Mouse (Mus musculus): ENCODE results near the gene Gm45716.

Gene Gm45716

DNA sequence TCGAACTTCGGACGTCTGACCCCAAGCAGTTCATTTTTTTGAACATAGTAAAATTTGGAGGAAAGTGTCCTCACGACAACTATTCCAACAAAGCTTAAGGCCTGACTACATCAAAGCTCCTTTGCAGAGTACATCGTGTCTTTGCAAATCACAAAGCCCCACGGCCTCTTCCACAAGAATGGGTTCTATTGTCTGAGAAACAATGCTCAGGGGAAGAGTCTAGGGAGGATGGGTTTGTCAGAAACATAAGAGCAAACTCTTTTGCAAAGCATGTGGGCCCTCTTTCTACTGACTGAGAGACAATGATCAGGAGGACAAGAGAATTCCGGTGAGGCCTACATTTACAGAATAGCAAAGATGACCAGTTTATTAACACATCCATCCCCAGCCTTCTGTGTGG is 26.8 kb downstream of the Gm45716 start:
- DNase-seq = no peak

DNA sequence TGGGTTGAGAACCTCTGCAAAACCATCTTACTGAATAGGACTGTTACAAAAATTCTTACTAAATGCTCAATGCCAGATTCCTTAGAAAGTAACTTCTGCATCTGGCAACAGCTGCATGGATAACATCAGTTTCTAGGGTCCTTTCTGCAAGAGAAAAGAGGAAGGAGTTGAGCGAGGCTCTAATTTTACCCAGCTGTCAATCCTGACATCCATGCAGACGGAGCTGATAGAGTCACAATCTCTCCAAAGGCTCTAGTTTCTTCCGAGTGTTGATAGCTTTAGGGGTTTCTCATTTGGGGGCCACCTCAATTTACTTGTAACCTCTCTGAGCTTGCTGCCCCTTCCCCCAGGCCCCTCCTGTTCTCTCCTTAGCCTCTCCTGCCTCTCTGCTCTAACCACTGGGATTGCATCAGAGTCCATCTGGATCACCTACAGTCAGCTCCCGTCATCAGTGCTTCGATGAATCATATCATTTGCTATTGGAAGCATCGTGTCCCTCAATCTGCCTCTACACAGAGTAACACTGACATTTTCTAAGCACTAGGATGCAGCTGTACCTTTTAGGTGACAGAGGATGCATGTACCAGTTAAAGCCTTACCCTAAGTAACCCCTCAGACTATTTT is 32.7 kb downstream of the Gm45716 start:
- no peak for DNase-seq

DNA sequence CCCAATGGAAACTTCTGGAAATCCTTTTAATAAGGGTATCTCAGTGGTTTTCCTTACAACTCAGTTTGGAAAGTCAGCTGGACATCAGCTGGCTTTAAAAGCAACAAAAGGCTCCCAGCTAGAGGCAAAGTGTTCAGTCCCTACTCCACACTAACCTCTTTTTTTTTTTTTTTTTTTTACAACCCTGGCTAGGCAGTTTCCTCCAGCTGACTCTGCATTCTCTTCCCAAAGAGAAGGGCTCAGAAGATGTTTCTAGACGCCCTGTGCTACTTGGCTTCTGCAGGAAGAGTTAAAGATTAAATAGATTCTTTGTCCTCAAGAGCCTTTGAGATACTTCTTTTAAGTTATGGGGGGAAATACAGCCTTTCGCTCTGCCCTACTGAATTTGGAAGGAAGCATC is 33.3 kb downstream of the Gm45716 start:
- DNase-seq = no peak

DNA sequence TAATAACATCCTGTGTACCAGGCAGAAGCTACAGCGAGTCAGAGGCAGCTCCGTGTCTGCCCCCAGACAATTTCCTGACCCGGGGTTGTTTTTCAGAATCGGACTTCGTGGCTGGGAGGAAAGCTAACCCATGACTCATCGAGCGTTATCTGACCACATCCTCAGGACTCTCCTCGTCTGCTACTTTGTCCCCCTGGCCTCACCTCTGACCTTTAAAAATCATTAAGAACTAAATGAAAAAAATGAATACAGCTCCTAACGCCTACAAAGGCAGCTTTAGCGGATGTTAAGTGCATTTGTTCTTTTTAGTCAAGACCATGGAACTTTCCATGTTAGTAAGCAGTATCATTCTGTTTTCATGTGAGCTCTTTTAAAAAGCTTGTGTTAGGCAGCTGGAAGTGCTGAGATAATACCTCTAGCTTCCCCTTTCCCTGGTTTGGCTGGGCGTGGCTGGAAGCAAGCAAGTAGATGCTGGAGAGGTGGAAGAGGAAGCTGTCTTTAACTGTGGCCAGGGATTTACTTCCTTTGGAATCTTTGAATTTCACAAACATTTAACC is 37.5 kb downstream of the Gm45716 start:
- peak; percentile 47 to 48 for DNase-seq

DNA sequence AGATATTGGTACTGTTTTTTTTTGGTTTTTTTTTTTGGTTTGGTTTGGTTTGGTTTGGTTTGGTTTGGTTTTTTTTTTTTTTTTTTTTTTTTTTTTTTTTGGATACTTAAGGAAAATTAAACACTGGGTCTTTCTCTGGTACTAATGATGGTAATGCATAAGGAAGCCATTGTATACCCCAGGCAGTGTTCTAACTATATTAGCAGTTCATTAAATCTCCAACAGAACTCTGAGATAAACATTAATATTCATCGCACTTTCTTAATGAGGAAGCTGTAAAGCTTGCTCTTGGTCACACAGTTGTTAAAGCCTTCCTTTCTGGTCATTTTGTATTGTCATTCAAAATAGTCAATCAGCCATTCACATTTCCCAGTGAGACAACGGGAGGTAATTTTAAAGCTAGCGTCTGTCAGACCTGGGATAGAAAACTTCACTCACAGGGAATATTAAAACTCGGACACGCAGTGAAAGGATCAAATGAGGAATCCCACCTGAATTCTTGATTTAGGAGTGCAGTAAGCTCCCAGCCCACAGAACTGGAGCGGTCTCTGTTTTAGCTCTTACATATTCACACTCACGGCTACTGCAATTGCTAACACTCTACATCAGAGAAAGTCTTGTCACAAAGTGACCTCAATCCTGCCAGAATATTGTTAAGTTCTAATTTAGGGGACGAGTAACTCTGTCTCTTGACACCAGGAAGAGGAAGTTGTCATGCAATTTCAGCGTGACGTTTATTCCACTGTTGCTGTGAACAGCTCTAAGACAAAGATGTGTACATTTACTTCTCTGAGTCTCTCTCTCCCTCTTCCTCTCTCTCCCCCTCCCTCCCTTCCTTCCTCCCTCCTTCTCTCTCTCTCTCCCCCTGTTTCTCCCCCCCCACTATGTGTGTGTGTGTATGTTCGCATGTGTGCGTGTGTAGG is 39.8 kb downstream of the Gm45716 start:
- DNase-seq = no peak

DNA sequence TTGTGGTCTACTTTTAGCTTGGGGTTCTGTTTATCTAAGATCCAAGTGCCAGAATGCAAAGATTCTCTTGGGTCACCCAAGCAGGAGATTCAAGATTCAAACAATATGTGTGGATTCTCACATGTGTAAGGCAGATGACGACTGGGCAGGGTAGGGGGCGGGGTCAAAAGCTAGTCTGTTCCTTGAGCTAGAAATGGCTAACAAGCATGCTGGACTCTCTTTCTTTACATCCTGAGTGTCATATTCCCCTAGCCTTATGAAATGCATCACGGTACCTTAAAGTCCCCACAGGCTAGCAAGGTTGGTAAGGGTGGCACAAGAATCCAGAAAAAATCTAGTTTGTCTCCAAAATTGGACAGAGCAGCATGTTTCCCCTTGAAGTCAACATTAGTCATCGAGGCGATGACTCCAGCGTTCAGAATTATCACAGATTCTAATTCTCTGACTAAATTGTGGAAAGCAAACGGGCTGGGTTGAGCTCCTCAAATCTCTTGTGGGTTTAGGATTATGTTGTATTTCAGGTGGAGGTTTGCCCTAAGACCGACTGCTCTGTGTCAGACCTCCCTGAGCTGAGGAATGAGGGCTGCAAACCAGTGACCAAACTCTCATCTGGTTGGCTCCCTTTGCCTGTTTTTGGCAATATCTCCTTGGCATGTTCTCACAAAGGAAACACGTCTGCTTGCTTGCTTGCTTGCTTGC is 40.9 kb downstream of the Gm45716 start:
- DNase-seq = no peak

DNA sequence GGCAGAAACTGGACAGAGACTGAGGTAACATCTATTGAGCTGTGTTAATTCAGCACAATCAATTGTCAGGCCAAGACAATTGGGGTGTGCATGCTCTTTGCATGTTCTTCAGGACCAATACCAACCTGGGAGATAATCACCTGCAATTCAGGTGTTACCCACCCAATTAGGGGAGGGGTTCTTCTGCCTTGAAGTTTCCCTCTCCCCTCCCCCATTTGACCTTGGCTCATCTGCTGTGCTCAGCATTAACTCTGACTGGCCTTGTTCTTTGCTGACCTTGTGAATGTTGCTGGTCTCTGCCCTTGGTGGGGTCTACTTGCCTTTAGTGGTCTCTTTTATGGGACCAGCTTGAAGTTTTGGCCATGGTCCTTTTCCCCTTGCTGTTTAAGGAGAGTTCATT is 42.3 kb downstream of the Gm45716 start:
- no peak for DNase-seq

DNA sequence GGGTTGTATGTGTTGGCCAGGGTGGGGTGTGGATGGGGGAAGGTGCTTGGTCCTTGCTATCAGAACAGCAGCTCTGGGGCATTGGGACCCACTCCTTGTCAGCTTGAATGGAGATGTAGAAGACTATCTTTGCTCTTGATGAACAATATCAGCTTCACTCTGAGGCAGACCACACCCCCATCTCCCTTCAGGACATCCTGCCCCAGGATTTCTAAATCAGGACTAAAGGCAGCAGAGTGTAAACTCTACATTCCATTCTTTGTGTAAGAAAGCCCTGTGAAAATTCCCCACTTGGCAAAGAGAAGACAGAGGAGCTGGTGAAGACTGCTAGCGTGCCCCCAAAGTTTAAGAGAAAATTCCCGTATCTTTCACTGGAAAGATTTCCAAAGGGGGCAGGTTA is 43.2 kb downstream of the Gm45716 start:
- DNase-seq = peak in 1 of 2 experiments; percentile 38

DNA sequence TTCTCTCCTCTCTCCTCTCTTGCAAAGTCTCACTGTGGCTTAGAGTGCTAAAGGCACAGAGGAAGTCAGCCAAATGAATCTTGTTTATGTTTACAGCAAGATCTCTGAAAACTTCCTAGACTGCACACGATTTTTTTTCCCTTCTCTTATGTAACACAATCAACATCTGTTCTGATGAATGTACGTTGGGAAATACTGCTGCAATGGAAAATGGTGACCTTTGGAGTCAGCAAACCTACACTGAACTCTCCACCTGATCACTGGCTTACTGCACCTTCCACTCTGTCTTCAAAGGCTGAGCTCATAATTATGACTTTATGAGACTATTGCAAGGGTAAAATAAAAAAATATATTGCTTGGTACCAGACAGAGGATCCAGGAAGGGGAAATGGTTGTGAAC is 44.1 kb downstream of the Gm45716 start:
- DNase-seq = no peak

DNA sequence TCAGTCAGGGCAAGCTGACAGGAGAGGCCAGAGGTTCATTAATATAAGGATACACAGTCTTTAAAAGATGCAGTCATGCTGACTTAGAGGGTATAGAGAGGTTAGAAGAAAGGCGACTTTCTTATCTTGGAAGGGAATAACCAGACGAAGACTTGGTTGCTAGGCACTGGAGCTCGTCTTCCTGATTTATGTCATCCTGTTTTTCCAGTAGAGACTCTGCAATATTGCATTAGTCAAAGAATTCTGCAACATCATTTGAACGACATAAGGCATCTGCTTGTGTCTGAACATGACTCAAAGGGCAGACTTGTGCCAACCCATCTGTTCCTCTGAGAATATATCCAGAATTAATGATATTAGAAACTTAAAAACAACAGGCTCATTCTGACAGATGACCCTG is 45.2 kb downstream of the Gm45716 start:
- DNase-seq = no peak

DNA sequence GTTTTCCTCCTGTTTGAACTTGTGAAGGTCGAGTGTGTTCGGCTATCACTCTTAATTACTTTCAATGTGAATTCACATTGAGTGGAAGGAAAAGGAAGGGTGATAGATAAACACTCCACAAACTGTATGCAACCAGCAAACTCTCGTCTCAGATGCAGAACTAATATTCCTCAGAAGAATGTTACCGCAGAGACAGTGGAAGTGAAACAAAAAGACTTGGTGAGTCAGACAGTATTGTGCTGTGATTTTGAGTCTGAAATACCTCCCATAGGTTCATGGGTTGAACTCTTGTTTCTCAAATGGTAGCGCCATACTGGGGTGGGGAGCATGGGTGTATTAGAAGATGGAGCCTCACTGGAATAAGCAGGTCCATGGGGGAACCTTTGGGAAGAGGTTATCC is 47.7 kb downstream of the Gm45716 start:
- no peak for DNase-seq

DNA sequence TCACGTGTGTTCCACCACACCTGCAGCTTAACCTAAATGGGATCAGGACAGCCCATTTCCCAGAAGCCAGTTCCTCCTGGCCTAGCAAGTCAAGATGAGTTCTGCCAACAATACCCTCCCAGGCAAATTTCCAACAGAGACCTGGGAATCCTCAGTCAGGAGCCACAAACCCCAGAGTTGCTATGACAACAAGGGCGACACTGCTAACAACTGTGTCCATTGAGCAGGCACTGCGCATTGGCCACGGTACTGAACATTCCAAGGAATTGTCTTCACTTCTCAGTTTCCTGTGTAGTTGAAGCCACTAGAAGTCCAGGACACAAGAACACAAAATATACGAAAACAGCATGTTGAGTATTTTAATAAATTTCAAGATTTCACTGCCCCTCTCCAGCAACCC is 50.1 kb downstream of the Gm45716 start:
- DNase-seq = no peak

DNA sequence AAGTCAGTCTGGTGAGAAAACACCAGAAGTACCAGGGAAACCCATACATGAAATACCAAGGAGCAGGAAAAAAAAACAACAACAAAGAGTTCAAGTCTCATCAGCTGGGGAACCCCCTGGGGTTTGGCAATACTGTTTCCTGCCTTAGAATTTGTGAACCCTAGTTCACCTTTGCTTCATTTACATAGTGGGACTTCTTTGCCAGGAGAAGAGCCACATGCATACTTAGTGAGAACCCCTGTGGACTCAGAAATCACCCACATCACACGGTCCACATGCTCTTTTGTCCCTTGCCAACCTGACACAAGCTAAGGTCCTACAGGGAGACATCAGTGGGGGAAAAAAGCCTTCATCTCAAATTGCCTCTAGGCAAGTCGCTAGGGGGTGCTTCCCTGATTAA is 51.2 kb downstream of the Gm45716 start:
- DNase-seq = no peak

DNA sequence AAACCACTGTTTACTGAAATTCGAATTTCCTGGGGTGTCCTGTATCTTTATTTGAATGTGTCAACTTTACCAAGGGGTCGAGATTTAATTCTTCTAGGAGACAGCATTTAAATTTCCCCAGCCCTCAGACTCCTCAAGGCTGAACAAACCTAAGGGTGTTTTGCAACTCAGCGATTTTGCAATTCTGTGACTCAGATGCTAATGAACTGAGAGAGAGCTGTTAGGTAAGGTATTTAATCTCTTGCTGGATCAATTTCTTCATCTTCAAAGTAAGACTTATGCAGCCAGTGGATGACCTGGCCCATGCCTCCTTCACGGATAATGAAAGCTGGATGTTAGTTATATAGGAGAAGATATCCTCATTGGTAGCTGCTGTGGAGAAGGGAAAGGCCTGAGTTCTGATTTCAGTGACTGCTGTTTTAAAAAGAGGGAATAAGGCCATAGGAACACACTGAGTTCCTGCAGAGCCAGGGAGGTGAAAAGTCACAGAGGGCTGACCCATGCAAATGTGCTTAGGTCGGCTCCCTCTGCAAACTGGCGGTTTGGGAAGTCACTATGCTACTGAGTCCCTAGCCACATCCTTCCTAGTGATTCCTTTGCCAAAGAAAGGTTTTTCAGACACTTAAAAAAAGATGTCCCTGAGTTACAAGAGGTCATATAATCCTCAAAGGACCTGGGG is 53.3 kb downstream of the Gm45716 start:
- DNase-seq = peak in 1 of 2 experiments; percentile 70

DNA sequence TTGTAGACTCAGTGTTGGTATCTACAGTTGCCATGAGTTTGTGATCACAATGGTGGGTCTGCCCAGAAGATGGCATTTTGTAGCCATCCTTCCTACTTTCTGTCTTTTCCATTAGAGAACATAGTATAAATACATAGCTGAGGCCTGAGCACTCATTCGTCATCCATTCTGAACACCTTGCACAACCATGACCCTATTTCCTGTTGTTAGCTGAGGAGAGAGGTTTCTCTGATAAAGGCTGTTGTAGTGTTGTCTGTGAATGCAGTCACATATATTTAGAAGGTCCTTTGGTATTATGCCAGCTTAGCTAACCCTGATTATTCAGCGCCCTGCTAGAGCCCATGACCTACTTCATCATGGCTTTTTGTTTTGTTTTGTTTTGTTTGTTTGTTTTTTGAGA is 54.4 kb downstream of the Gm45716 start:
- no peak for DNase-seq

DNA sequence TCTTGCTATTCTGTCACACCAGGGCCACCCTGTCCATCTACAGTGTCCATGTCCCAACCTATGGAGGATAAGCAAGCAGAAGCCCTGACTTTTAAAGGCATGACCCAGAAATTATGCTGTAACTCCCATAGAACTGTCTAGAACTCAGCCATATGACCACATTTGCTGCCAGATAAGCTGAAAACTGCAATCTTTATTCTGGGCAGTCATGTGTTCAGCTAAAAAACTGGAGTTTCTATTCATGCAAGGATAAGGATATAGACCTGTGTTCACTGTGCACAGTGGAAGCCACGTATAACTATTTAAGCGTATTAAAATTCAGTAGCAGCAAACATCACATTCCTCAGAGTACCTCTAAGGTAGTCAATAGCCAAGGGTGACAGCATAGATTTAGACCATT is 55.8 kb downstream of the Gm45716 start:
- no peak for DNase-seq

DNA sequence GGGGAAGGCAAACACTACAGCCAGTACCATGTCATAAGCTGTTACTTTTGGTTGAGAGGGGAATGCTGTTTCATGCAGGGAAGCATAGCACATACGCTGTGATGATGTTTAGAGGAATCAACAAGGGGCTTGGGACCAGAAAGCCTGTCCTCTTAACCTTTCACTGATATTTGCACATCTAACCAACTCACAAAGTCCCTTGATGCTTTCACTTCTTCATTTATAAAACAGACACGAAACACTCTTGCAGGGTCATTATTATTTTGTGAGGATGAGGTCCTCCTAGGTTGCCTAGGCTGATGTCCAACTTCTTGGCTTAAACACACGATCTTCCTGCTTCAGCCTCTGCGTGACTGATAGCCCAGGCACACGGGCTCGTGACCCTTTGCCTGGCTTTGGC is 58.1 kb downstream of the Gm45716 start:
- DNase-seq = no peak

DNA sequence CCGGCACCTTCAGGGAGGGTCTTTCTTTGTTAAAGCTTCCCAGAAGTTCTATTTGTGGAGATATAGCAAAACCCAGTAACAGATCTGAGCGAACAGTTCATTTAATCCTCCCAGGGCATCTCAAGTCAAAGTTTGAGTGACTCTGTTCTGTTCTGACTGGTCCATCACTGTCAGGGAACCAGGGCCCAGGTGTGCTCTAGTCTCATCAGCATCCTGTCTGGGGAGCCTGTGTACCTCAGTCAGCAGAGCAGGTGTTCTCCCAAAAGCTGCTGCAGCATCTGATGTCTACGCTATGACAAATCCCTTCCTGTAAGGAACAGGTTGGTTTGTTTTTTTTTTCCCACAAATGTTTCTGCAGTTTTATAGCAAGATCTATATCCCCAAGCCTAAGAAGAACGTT is 59.2 kb downstream of the Gm45716 start:
- DNase-seq = no peak

DNA sequence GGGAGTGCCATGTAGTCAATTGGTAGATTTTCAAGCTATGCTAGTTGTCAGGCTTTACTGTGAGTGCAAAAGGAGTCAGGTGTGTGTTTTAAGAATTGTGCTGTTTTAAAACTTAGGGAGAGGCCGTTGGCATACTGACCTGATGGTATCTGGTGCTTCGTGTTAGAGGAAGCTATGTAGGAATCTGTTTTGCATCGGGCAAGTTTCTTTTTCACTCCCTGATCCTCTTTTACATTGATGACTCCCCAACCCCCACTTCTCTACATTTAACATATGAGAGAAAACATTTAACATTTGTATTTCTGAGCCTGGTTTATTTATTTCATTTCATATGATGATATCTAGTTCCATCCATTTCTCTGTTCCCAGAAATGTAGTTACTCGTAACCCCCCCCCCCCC is 60.3 kb downstream of the Gm45716 start:
- DNase-seq = no peak

DNA sequence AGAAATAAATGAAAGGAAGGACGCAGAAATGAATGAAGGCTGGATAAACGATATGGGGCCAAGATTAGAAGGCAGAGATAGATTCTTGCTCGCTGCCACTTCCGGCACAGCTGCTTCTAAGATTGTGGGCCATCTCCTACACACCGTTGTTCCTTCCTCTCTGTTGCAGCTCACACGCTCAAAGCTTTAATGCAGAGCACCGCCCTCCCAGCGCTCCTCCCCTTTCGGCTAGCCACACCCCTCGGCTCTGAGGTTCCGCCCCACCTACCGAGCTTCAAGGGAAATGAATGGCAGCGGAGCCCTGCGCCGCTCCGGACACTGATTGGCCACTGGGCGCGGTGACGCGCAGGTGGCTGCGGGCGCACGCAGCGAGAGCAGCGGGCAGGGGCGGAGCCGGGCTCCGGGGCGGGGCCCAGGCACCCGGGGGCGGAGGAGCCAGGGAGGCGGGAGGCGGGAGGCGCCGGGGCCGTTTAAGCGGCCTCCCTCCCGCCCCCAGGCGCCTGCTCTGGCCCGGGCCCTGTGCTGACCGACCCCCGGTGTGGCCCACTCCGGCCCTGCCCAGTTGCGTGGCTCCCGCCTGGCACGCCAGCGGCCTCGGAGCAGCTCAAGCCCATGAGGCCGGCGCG is 61.7 kb downstream of the Gm45716 start, which contains the start of gene Mmd:
Gene Mmd, plus strand, starts transcription at position 432 of the 626 bp plus-strand sequence.
- peak; percentile 98 to 99 for DNase-seq

DNA sequence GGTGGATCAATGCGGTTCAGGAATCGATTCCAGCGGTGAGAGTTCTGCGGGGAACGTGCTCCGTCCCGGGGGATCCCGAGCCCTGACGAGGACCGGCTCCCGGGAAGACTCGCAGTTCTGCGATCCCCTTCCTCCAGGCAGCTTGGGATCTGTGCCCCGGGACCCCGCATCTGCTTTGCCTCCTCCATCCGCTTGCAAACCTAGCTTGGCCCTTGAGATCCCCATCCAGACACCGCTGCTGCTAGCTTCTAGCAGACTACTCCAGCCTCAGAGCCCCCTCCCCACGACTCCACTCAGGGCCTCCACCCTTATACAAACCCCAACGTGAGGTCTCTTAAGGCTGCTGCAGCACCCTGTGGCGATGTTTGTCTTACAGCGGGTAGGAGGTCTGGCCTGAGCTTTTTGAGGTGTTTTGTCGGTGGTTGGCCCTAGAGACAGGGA is 62.2 kb downstream of the Gm45716 start:
- DNase-seq = peak in 1 of 2 experiments; percentile 61

DNA sequence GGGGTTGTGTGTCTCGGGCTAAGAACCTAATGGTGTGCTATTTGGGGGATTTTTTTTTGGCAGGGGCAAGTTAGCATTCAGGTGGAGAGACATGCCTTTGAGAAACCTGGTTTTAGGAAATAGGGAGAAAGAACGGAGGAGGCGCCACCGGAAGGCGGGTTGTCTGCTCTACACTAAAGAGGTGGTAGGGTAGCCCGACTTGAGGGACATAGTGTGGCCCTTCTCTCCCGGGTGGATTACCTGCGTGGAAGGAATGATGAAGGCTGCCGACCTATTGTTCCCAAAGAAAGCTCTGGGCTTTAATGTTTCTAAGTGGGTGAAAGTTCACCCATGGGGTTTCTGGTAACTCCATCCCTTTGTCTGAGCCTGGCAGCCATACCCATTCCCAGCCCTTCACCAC is 62.7 kb downstream of the Gm45716 start:
- no peak for DNase-seq
